Mouse (Mus musculus) ZHBTc4 (cell line): ENCODE measurements around the gene Oxld1.

Source experiments
- DNase-seq: peaks from one replicate; pipeline ENCODE4 v3.0.0-alpha.2; 2011; ENCODE audit warnings: low read depth, low spot score

Oxld1 gene

GRCm38 (mm10) chr11:120457772-120458751, at the start of gene Oxld1, which contains the start of gene Ccdc137:
TSS of gene Oxld1 (minus strand) at chr11:120458068.
TSS of gene Ccdc137 (plus strand) at chr11:120458115.
- peak; percentile 79 for DNase-seq

GRCm38 (mm10) chr11:120506899-120507298, 49.0 kb upstream of the Oxld1 start:
- peak; percentile 46 for DNase-seq

- no peak for DNase-seq
These were observed 47.8 kb upstream of the Oxld1 start for GRCm38 (mm10) chr11:120505661-120506060.

GRCm38 (mm10) chr11:120501701-120502100, 43.8 kb upstream of the Oxld1 start:
- DNase-seq: no peak

- no peak for DNase-seq
These were observed 43.1 kb upstream of the Oxld1 start for GRCm38 (mm10) chr11:120501018-120501417.

- no peak for DNase-seq
These were observed 42.5 kb upstream of the Oxld1 start for GRCm38 (mm10) chr11:120500357-120500756.

- no peak for DNase-seq
These were observed 42.0 kb upstream of the Oxld1 start for GRCm38 (mm10) chr11:120499894-120500293.

- no peak for DNase-seq
These were observed 41.0 kb upstream of the Oxld1 start for GRCm38 (mm10) chr11:120498891-120499290.

GRCm38 (mm10) chr11:120498226-120498625, 40.4 kb upstream of the Oxld1 start:
- DNase-seq: no peak

GRCm38 (mm10) chr11:120497436-120497835, 39.6 kb upstream of the Oxld1 start:
- DNase-seq: no peak

GRCm38 (mm10) chr11:120493911-120494310, 36.0 kb upstream of the Oxld1 start:
- no peak for DNase-seq

GRCm38 (mm10) chr11:120493351-120493750, 35.5 kb upstream of the Oxld1 start:
- DNase-seq: no peak

GRCm38 (mm10) chr11:120492878-120493203, 35.0 kb upstream of the Oxld1 start:
- no peak for DNase-seq

GRCm38 (mm10) chr11:120492024-120492877, 34.4 kb upstream of the Oxld1 start:
- DNase-seq: peak; percentile 63

- DNase-seq: peak; percentile 93
These were observed 33.6 kb upstream of the Oxld1 start, which contains the start of gene Slc25a10 for GRCm38 (mm10) chr11:120491317-120492023. TSS of gene Slc25a10 (plus strand) at chr11:120491840.

- no peak for DNase-seq
These were observed 32.6 kb upstream of the Oxld1 start for GRCm38 (mm10) chr11:120490291-120491046.

- peak; percentile 88 for DNase-seq
These were observed 31.3 kb upstream of the Oxld1 start for GRCm38 (mm10) chr11:120489054-120489761.

- DNase-seq: peak; percentile 28
These were observed 30.6 kb upstream of the Oxld1 start for GRCm38 (mm10) chr11:120488516-120488915.

- no peak for DNase-seq
These were observed 27.4 kb upstream of the Oxld1 start for GRCm38 (mm10) chr11:120485251-120485650.
